Mouse (Mus musculus): ENCODE measurements at regions not wholly inside any gene's neighbourhood (a gene's known extent, or its start where the extent isn't known, plus 50 kb on each side); places are given as distances from the start of the nearest gene placed in this dataset.

DNA sequence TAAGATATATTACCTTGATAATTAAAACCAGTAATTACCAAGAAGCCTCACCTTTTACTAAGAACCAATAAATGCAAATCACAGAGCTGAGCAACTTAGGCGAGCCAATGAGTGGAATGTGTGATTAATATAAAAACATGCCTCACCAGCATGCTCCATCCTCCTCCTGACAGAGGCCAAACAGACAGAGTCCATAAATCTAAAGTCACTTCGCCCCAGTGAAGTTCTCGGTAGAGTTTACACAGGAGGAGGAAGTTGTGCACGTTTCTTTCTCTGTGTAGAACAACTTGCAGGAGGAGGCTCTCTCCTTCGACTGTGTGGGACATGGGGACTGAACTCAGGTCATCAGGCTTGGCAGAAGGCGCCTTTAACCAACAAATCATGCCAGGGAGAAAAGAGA, 139.5 kb upstream of the Cops8 start:
- no peak for ATAC-seq (ENCODE audit: insufficient number of reproducible peaks, low FRiP score)
- H3K36me3 ChIP-seq: no peaks in the 10 kb centered on the region
- H3K4me3 ChIP-seq: no peak overlapping the region
- H3K9ac ChIP-seq: no peak overlapping the region
- H3K4me1 ChIP-seq (replicated peaks): peaks cover 14% of the 10 kb centered on the region; the same call in 1 of the 2 replicates
- no peak overlapping the region for H3K4me2 ChIP-seq
- no peak overlapping the region for H3K27ac ChIP-seq (ENCODE audit: poor library complexity, severe bottlenecking)
- WGBS: 67% methylated on average over 6 of the region's 6 CpGs
- H3K27me3 ChIP-seq (replicated peaks): no peaks in the 10 kb centered on the region
- no peaks in the 10 kb centered on the region for H3K9me3 ChIP-seq (replicated peaks)

GRCm38 (mm10) chr1:90467646-90468045, 135.1 kb upstream of the Cops8 start:
- H3K9me3 ChIP-seq (replicated peaks): no peaks in the 10 kb centered on the region
- H3K4me1 ChIP-seq (replicated peaks): peaks cover 9% of the 10 kb centered on the region; the same call in 1 of the 2 replicates
- no peak overlapping the region for H3K4me2 ChIP-seq
- no peak overlapping the region for H3K4me3 ChIP-seq
- H3K36me3 ChIP-seq: no peaks in the 10 kb centered on the region
- no peak for ATAC-seq (ENCODE audit: insufficient number of reproducible peaks, low FRiP score)
- H3K9ac ChIP-seq: no peak overlapping the region
- WGBS: 83% methylated on average over 9 of the region's 9 CpGs
- H3K27ac ChIP-seq (ENCODE audit: poor library complexity, severe bottlenecking): no peak overlapping the region
- H3K27me3 ChIP-seq (replicated peaks): peaks cover 4% of the 10 kb centered on the region; the same call in 1 of the 2 replicates

- no peak for ATAC-seq (ENCODE audit: insufficient number of reproducible peaks, low FRiP score)
- 0 out of 2 replicates have a peak, but pooled peaks cover 7% of the 10 kb centered on the region for H3K4me1 ChIP-seq (replicated peaks)
- H3K36me3 ChIP-seq: no peaks in the 10 kb centered on the region
- no peaks in the 10 kb centered on the region for H3K9me3 ChIP-seq (replicated peaks)
- H3K27ac ChIP-seq (ENCODE audit: poor library complexity, severe bottlenecking): no peak overlapping the region; the same call in 1 of the 2 replicates
- WGBS: 69% methylated on average over 10 of the region's 10 CpGs
- H3K27me3 ChIP-seq (replicated peaks): peaks cover 4% of the 10 kb centered on the region; the same call in 1 of the 2 replicates
- H3K4me2 ChIP-seq: no peak overlapping the region
- H3K4me3 ChIP-seq: no peak overlapping the region
- H3K9ac ChIP-seq: no peak overlapping the region
Observed at GRCm38 (mm10) chr1:90470996-90471395, 131.8 kb upstream of the Cops8 start.

GRCm38 (mm10) chr1:90471806-90472205, 131.0 kb upstream of the Cops8 start:
- peaks cover 4% of the 10 kb centered on the region; the same call in 1 of the 2 replicates for H3K27me3 ChIP-seq (replicated peaks)
- no peaks in the 10 kb centered on the region for H3K36me3 ChIP-seq
- no peak overlapping the region for H3K4me3 ChIP-seq
- 86% methylated on average over 13 of the region's 13 CpGs for WGBS
- 0 out of 2 replicates have a peak, but pooled peaks cover 7% of the 10 kb centered on the region for H3K4me1 ChIP-seq (replicated peaks)
- ATAC-seq (ENCODE audit: insufficient number of reproducible peaks, low FRiP score): no peak
- H3K9me3 ChIP-seq (replicated peaks): no peaks in the 10 kb centered on the region
- H3K27ac ChIP-seq (ENCODE audit: poor library complexity, severe bottlenecking): no peak overlapping the region
- no peak overlapping the region for H3K9ac ChIP-seq
- H3K4me2 ChIP-seq: no peak overlapping the region

DNA sequence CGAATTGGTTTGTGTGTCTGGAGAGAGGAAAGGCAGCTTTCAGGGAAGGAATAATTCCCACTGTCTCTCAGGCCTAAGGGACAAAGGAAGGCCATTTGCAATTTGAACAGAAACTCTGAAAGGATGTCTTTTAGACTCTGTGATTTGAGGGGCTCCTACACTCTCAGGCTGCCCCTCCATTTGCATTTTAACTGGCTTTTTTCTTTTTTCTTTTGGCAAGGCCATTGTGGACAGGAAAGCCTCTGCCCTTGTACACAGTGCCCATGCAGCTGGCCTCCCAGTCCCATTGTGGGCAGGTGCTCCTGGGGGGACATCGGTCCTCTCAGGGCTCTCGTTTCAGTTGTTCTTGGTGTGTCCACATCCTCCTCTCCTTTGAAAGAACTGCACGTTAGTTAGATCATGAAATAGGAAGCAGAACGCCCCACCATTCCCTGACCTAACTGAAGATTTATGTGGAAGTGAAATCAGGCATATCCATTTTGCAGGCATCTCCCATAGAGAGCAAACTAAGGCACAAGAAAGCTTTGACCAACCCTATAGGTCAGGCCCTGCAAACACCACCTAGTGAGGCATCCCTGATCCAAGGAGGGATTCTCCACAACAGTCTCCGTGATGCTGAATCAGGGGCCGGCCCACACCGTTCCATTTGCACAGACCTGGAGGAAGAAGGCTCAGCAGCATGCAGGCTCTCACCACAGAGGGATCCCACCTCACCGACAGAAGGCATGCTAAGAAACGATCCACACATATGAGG, 127.5 kb upstream of the Cops8 start:
- peaks cover 4% of the 10 kb centered on the region; the same call in 1 of the 2 replicates for H3K9me3 ChIP-seq (replicated peaks)
- WGBS: 79% methylated on average over 10 of the region's 10 CpGs
- ATAC-seq (ENCODE audit: insufficient number of reproducible peaks, low FRiP score): no peak
- no peak overlapping the region for H3K4me3 ChIP-seq
- no peak overlapping the region for H3K9ac ChIP-seq
- H3K4me2 ChIP-seq: no peak overlapping the region
- H3K27ac ChIP-seq (ENCODE audit: poor library complexity, severe bottlenecking): no peak overlapping the region
- H3K4me1 ChIP-seq (replicated peaks): 0 out of 2 replicates have a peak, but pooled peaks cover 7% of the 10 kb centered on the region
- no peaks in the 10 kb centered on the region for H3K36me3 ChIP-seq
- no peaks in the 10 kb centered on the region; the same call in 1 of the 2 replicates for H3K27me3 ChIP-seq (replicated peaks)

- no peak overlapping the region for H3K9ac ChIP-seq
- 49% methylated on average over 9 of the region's 9 CpGs for WGBS
- ATAC-seq (ENCODE audit: insufficient number of reproducible peaks, low FRiP score): no peak
Observed at GRCm38 (mm10) chr1:90476556-90477243, 126.1 kb upstream of the Cops8 start.

DNA sequence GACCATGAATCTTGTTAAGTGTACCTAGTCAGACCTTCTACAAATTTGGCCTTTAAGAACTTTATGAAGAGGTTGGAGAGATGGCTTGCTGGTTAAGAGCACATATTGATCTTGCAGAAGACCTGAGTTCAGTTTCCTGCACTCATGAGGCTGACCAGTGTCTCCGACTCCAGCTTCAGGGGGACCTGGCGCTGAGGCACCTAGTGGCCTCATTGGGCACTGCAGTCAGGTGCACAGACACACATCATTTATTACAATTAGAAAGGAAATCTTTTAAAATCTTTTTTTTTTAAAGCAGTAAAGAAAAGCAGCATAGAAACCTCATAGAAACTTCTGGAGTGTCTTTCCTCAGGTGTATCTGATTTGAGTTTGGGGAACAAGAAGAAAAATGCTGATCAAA, 123.9 kb upstream of the Cops8 start:
- Histone ChIP-seq H3K4me1 (replicated peaks) (0 out of 2 replicates have a peak, but pooled peaks cover 4% of the 10 kb centered on the region), H3K27ac (ENCODE audit: poor library complexity, severe bottlenecking) (no peak overlapping the region), H3K4me2 (no peak overlapping the region), H3K9ac (no peak overlapping the region), H3K27me3 (replicated peaks) (no peaks in the 10 kb centered on the region), H3K4me3 (no peak overlapping the region), H3K36me3 (no peaks in the 10 kb centered on the region), H3K9me3 (replicated peaks) (peaks cover 4% of the 10 kb centered on the region; the same call in 1 of the 2 replicates)
- no peak for ATAC-seq (ENCODE audit: insufficient number of reproducible peaks, low FRiP score)
- WGBS: 85% methylated on average over 2 of the region's 2 CpGs

More at GRCm38 (mm10) chr1:90476556-90477243, 126.1 kb upstream of the Cops8 start:
- Histone ChIP-seq H3K4me2 (no peak overlapping the region), H3K27ac (ENCODE audit: poor library complexity, severe bottlenecking) (no peak overlapping the region), H3K4me3 (no peak overlapping the region), H3K4me1 (replicated peaks) (0 out of 2 replicates have a peak, but pooled peaks cover 7% of the 10 kb centered on the region), H3K36me3 (no peaks in the 10 kb centered on the region), H3K9me3 (replicated peaks) (peaks cover 4% of the 10 kb centered on the region; the same call in 1 of the 2 replicates), H3K27me3 (replicated peaks) (no peaks in the 10 kb centered on the region)

DNA sequence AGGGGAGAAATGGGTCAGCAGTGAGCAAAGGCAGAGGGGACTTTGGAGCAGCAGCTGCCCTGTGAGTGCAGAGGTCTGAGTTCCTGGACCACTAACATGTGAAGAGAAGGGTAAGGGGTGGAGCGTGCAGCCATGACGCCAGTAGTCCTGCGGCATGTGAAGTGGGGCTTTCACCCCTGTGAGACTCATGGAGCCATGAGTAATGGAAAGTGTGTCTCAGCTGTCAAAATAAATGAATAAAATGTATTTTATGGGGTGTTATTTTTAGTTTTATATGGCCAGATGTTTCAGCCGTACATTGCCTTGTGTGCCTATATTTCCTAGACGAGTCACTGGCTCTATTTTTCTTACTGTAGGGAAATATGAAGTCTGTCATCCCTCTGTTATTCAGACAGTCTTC, 121.5 kb upstream of the Cops8 start:
- H3K4me2 ChIP-seq: no peak overlapping the region
- no peaks in the 10 kb centered on the region for H3K4me1 ChIP-seq (replicated peaks)
- 85% methylated on average over 5 of the region's 5 CpGs for WGBS
- no peak overlapping the region for H3K4me3 ChIP-seq
- no peak overlapping the region for H3K27ac ChIP-seq (ENCODE audit: poor library complexity, severe bottlenecking)
- ATAC-seq (ENCODE audit: insufficient number of reproducible peaks, low FRiP score): no peak
- no peaks in the 10 kb centered on the region for H3K36me3 ChIP-seq
- H3K9me3 ChIP-seq (replicated peaks): peaks cover 4% of the 10 kb centered on the region; the same call in 1 of the 2 replicates
- H3K27me3 ChIP-seq (replicated peaks): no peaks in the 10 kb centered on the region
- H3K9ac ChIP-seq: no peak overlapping the region

- Histone ChIP-seq H3K4me3 (no peak overlapping the region), H3K4me1 (replicated peaks) (no peaks in the 10 kb centered on the region), H3K9ac (no peak overlapping the region), H3K36me3 (no peaks in the 10 kb centered on the region), H3K4me2 (no peak overlapping the region), H3K9me3 (replicated peaks) (peaks cover 6% of the 10 kb centered on the region; the same call in 1 of the 2 replicates), H3K27ac (ENCODE audit: poor library complexity, severe bottlenecking) (no peak overlapping the region), H3K27me3 (replicated peaks) (no peaks in the 10 kb centered on the region)
- ATAC-seq (ENCODE audit: insufficient number of reproducible peaks, low FRiP score): no peak
- WGBS: 81% methylated on average over 5 of the region's 5 CpGs
Observed at GRCm38 (mm10) chr1:90481708-90482107, 121.1 kb upstream of the Cops8 start.

GRCm38 (mm10) chr1:90486349-90486839, 116.4 kb upstream of the Cops8 start:
- H3K27me3 ChIP-seq (replicated peaks): no peaks in the 10 kb centered on the region
- no peak overlapping the region for H3K4me2 ChIP-seq
- no peaks in the 10 kb centered on the region for H3K4me1 ChIP-seq (replicated peaks)
- H3K27ac ChIP-seq (ENCODE audit: poor library complexity, severe bottlenecking): no peak overlapping the region
- WGBS: 67% methylated on average over 11 of the region's 11 CpGs
- H3K4me3 ChIP-seq: no peak overlapping the region
- no peak overlapping the region for H3K9ac ChIP-seq
- ATAC-seq (ENCODE audit: insufficient number of reproducible peaks, low FRiP score): no peak
- H3K36me3 ChIP-seq: no peaks in the 10 kb centered on the region
- H3K9me3 ChIP-seq (replicated peaks): 0 out of 2 replicates have a peak, but pooled peaks cover 6% of the 10 kb centered on the region

GRCm38 (mm10) chr1:90487886-90488285, 114.9 kb upstream of the Cops8 start:
- Histone ChIP-seq H3K4me2 (no peak overlapping the region), H3K27me3 (replicated peaks) (no peaks in the 10 kb centered on the region), H3K36me3 (no peaks in the 10 kb centered on the region), H3K9me3 (replicated peaks) (0 out of 2 replicates have a peak, but pooled peaks cover 6% of the 10 kb centered on the region), H3K4me1 (replicated peaks) (no peaks in the 10 kb centered on the region), H3K27ac (ENCODE audit: poor library complexity, severe bottlenecking) (no peak overlapping the region), H3K9ac (no peak overlapping the region), H3K4me3 (no peak overlapping the region)
- no peak for ATAC-seq (ENCODE audit: insufficient number of reproducible peaks, low FRiP score)
- 76% methylated on average over 2 of the region's 2 CpGs for WGBS
